Mouse (Mus musculus) liver, embryonic 14.5 days (tissue): ENCODE results near the gene Hnrnpk. TPM values are rescaled to one million over a fixed set of nuclear protein-coding genes. Genes with fewer than 3 reads are reported as not detected.

Source experiments
- ATAC-seq: fragments of 200-750 bp; cut with Nextera tagmentation; 2 replicates; pipeline ENCODE4 v1.8.0; 2017; ENCODE audit warnings: moderate number of reproducible peaks, mild to moderate bottlenecking, moderate library complexity; ENCODE audit not compliant: insufficient read depth
- DNase-seq, 3 experiments: peaks; one replicate each; pipeline ENCODE4 v3.0.0-alpha.2; 2012 to 2013; ENCODE audit warnings: low read depth in 3 of 3, low spot score in 3 of 3
- H3K27ac ChIP-seq: fragments of 300-500 bp; sonication (generic); 2 replicates; pipeline ENCODE4 v1.5.1; 2014; ENCODE audit warnings: moderate library complexity, mild to moderate bottlenecking, control low read depth, inconsistent platforms
- H3K27me3 ChIP-seq: fragments of 300-500 bp; sonication (generic); 2 replicates; pipeline ENCODE4 v1.6.1; 2014; ENCODE audit warnings: mild to moderate bottlenecking, low read length, moderate library complexity; ENCODE audit not compliant: control insufficient read depth, insufficient read depth
- H3K36me3 ChIP-seq: fragments of 300-500 bp; sonication (generic); replicated peaks from 2 replicates; pipeline ENCODE4 v1.6.1; 2014; ENCODE audit warnings: low read depth; ENCODE audit not compliant: control insufficient read depth, insufficient read depth
- H3K4me1 ChIP-seq, 2 experiments: fragments of 200-500 bp in 1 of 2; fragments of 300-500 bp in 1 of 2; sonication (generic) in 1 of 2; replicated peaks; 2 replicates each; pipeline ENCODE4 v1.6.1; 2012 to 2014; ENCODE audit warnings: antibody characterized with exemption in 1 of 2, inconsistent platforms in 1 of 2, low read length in 1 of 2; ENCODE audit not compliant: control insufficient read depth in 2 of 2, insufficient read depth in 2 of 2
- H3K4me2 ChIP-seq: fragments of 300-500 bp; sonication (generic); 2 replicates; pipeline ENCODE4 v1.6.1; 2014; ENCODE audit warnings: low read depth, mild to moderate bottlenecking, control low read depth, moderate library complexity
- H3K4me3 ChIP-seq, 2 experiments: fragments of 200-500 bp in 1 of 2; fragments of 300-500 bp in 1 of 2; sonication (generic) in 1 of 2; 2 replicates each; pipeline ENCODE4 v1.5.1; 2012 to 2014; ENCODE audit warnings: low read depth in 2 of 2, low read length in 2 of 2, mild to moderate bottlenecking in 2 of 2, control low read depth in 1 of 2, inconsistent platforms in 1 of 2, moderate library complexity in 1 of 2; ENCODE audit not compliant: insufficient read depth in 1 of 2
- H3K9ac ChIP-seq: fragments of 300-500 bp; sonication (generic); replicated peaks from 2 replicates; pipeline ENCODE4 v1.6.1; 2014; ENCODE audit warnings: mild to moderate bottlenecking, control low read depth, moderate library complexity
- H3K9me3 ChIP-seq: fragments of 300-500 bp; sonication (generic); 2 replicates; pipeline ENCODE4 v1.6.1; 2016; ENCODE audit warnings: low read length, mixed read lengths; ENCODE audit not compliant: control insufficient read depth
- CTCF ChIP-seq: IDR thresholded peaks from 2 replicates; pipeline ENCODE4 v1.5.1; 2016; ENCODE audit warnings: antibody characterized with exemption, low read depth, control low read depth
- EP300 ChIP-seq: IDR thresholded peaks from 2 replicates; pipeline ENCODE4 v1.6.1; 2016; ENCODE audit warnings: antibody characterized with exemption, low read depth
- WGBS: fragments of 180-500 bp; shearing (Covaris S2); extraction: QIAGEN DNeasy Blood & Tissue Kit; methylation state at CpG from one replicate; pipeline ENCODE4 v1.1.7; 2014; ENCODE audit not compliant: insufficient replicate concordance; 5-methylcytosine and 5-hydroxymethylcytosine counted together
- polyA plus RNA-seq, 2 experiments: library from polyadenylated mRNA; depleted of rRNA in 1 of 2; stranded (reverse) in 1 of 2; unstranded in 1 of 2; fragments of >200 nt; fragmentation: Nextera tagmentation in 1 of 2; extraction: Ambion mirVana in 1 of 2; gene quantifications; 2 replicates each; pipeline versions ENCODE4 v1.2.1 to v1.2.3; 2012 to 2014

The Hnrnpk gene
- polyA plus RNA-seq, 2 experiments: 260 to 584 TPM

DNA sequence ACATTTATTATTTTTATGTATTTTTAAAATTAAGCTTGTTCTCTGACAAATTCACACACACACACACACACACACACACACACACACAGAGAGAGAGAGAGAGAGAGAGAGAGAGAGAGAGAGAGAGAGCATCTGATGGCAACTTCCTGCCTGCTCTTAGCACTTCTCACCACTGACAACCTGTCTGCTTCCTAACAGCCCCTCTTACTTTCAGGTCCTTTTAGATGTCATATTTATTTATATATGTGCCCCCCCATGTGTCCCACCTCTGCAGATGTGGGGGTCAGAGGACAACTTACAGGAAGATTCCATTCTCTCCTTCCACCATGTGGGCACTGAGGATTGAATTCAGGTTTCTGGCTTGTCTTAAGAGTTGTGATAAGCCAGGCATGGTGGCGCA, 16.1 kb upstream of the Hnrnpk start:
- ATAC-seq: no peak
- Histone ChIP-seq H3K4me3 (no peak overlapping the region), H3K4me2 (no peak overlapping the region), H3K27me3 (no peaks in the 10 kb centered on the region), H3K27ac (no peak overlapping the region), H3K4me1 (no peaks in the 10 kb centered on the region), H3K9me3 (no peaks in the 10 kb centered on the region), H3K36me3 (no peaks in the 10 kb centered on the region), H3K9ac (no peak overlapping the region)
- TF ChIP-seq EP300 (no peak), CTCF (no peak)
- 84% methylated on average over 1 of the region's 1 CpGs for WGBS
- DNase-seq: no peak

DNA sequence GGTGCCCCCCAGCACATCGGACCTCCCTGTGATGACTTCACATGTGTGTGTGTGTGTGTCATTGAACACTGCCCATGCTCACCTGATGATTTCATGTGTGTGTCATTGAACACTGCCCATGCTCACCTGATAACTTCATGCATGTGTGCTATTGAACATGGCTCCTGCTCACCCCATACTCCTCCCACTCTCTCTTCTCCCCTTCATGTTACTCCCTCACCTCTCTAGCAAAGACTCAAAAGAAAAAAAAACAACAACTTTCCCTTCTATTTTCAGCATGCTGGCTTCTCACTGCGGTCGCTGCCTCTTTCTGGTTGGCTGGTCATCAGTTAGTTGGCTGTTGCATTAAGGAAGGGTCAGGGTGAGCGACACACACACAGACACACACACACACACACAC, 15.5 kb upstream of the Hnrnpk start:
- no peaks in the 10 kb centered on the region for H3K36me3 ChIP-seq
- no peaks in the 10 kb centered on the region for H3K9me3 ChIP-seq
- no peak for ATAC-seq
- no peak overlapping the region for H3K4me2 ChIP-seq
- 59% methylated on average over 4 of the region's 4 CpGs for WGBS
- no peak for TF ChIP-seq EP300
- TF ChIP-seq CTCF: no peak
- H3K27me3 ChIP-seq: no peaks in the 10 kb centered on the region
- H3K9ac ChIP-seq: no peak overlapping the region
- no peak overlapping the region for H3K27ac ChIP-seq
- H3K4me3 ChIP-seq: no peak overlapping the region
- DNase-seq: no peak
- no peaks in the 10 kb centered on the region for H3K4me1 ChIP-seq

DNA sequence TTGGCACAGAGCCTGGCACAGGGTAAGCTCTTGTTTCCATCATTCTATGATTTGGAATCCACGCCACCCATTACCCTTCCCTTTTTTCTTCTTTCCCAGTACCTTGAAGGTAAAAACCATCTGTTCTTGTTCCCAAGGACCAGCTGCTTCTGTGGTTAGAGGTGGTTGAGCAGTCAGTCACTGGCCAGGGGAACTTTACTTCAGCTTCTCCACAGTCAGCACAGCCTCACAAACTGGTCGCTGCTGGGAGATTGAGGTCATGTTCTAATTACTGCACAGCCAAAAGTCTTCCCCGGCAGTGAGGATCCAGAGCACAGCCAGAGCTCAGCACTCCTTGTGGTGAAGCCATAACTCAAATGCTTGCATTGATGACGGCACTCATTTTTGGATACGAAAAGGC, 12.7 kb upstream of the Hnrnpk start:
- ATAC-seq: no peak
- TF ChIP-seq EP300: no peak
- TF ChIP-seq CTCF: no peak
- H3K4me2 ChIP-seq: no peak overlapping the region
- no peak overlapping the region for H3K4me3 ChIP-seq
- H3K27me3 ChIP-seq: no peaks in the 10 kb centered on the region
- H3K9ac ChIP-seq: no peak overlapping the region
- no peaks in the 10 kb centered on the region; the same call in 1 of the 2 replicates for H3K9me3 ChIP-seq
- no peaks in the 10 kb centered on the region for H3K4me1 ChIP-seq
- 75% methylated on average over 5 of the region's 5 CpGs for WGBS
- no peaks in the 10 kb centered on the region for H3K36me3 ChIP-seq
- no peak for DNase-seq
- no peak overlapping the region for H3K27ac ChIP-seq

GRCm38 (mm10) chr13:58415374-58415773, 12.2 kb upstream of the Hnrnpk start:
- H3K36me3 ChIP-seq: peaks cover under 1% of the 10 kb centered on the region; the same call in 1 of the 2 replicates
- H3K4me3 ChIP-seq: no peak overlapping the region
- no peak overlapping the region for H3K9ac ChIP-seq
- WGBS: 71% methylated on average over 6 of the region's 6 CpGs
- ATAC-seq (no peak), DNase-seq (no peak)
- TF ChIP-seq CTCF (no peak), EP300 (no peak)
- H3K9me3 ChIP-seq: no peaks in the 10 kb centered on the region; the same call in 1 of the 2 replicates
- H3K27me3 ChIP-seq: no peaks in the 10 kb centered on the region
- H3K27ac ChIP-seq: no peak overlapping the region
- H3K4me1 ChIP-seq: no peaks in the 10 kb centered on the region
- H3K4me2 ChIP-seq: no peak overlapping the region

DNA sequence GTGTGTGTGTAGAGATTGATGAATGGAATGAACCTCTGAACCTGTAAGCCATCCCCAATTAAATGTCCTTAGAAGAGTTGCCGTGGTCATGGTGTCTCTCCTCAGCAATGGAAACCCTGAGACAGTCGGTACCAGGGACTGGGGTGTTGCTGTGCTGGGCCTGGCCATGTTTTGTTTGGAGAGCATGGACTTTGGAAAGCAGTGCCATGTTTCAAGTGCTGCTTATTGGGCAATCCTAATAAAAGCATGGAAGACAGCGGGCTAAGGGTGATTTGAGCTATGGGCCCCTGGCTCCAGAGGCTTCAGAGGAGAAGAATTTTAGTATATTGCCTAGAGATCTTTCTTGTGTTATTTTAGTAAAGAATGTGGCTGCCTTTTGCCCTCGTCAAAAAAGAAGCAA, 7.9 kb upstream of the Hnrnpk start:
- Histone ChIP-seq H3K4me3 (no peak overlapping the region), H3K27me3 (no peaks in the 10 kb centered on the region), H3K27ac (no peak overlapping the region), H3K4me1 (no peaks in the 10 kb centered on the region), H3K4me2 (no peak overlapping the region), H3K9me3 (no peaks in the 10 kb centered on the region; the same call in 1 of the 2 replicates), H3K36me3 (peaks cover 12% of the 10 kb centered on the region; the same call in 1 of the 2 replicates), H3K9ac (no peak overlapping the region)
- 84% methylated on average over 4 of the region's 4 CpGs for WGBS
- DNase-seq (no peak), ATAC-seq (no peak)
- TF ChIP-seq CTCF: no peak
- TF ChIP-seq EP300: no peak

- H3K4me2 ChIP-seq: peak overlapping the region; percentile 69
- H3K27me3 ChIP-seq: no peaks in the 10 kb centered on the region
- H3K4me1 ChIP-seq: peaks cover 6 to 11% of the 10 kb centered on the region in 2 experiments; a peak in 3 of 4 replicates
- DNase-seq (no peak), ATAC-seq (no peak; the same call in 1 of the 2 replicates)
- peaks cover 21% of the 10 kb centered on the region for H3K36me3 ChIP-seq
- 1% methylated on average over 32 of the region's 48 CpGs for WGBS
- peak overlapping the region; percentile 100 for H3K9ac ChIP-seq
- H3K27ac ChIP-seq: peak overlapping the region; percentile 91
- H3K9me3 ChIP-seq: no peaks in the 10 kb centered on the region
- TF ChIP-seq EP300 (no peak), CTCF (no peak)
- peak overlapping the region; percentile 88 to 98 for H3K4me3 ChIP-seq
These were observed 416 bp downstream of the Hnrnpk start for GRCm38 (mm10) chr13:58402744-58403110.
